Mouse (Mus musculus) mature B cell (primary cell): ENCODE measurements around the gene Agbl4.

Experiments used
- in situ Hi-C: fragments of 300-500 bp; cut with MboI; formaldehyde crosslinking; loops from 2 replicates; pipeline ENCODE4 v1.14.3; 2019

Gene Agbl4

GRCm38 (mm10) chr4:111498751-111499150 is 1101.3 kb downstream of the Agbl4 start:
- in situ Hi-C loops: loop anchor here (10.0 kb wide), 1 partner anchor 184 kb away; no protein-coding TSS in a partner anchor

DNA sequence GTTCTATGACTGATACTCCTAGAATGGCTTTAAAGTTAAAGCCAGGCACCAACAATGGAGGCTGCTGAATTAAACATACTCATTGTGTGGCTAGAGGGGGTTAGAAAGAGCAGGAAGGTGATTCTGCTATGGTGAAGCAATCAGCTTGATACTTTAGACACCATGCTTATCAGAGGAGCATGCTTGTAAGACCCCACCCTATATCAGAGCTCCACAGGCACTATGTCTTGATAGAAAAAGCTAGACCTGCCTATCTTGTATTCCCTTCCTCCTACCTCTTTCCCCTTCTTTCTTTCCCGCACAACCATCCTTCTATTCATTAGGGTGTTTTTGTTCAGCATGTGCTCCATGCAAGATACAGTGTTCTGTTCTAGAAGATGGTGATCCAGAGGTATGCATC is 1104.0 kb downstream of the Agbl4 start:
- in situ Hi-C loops: no loop called here

DNA sequence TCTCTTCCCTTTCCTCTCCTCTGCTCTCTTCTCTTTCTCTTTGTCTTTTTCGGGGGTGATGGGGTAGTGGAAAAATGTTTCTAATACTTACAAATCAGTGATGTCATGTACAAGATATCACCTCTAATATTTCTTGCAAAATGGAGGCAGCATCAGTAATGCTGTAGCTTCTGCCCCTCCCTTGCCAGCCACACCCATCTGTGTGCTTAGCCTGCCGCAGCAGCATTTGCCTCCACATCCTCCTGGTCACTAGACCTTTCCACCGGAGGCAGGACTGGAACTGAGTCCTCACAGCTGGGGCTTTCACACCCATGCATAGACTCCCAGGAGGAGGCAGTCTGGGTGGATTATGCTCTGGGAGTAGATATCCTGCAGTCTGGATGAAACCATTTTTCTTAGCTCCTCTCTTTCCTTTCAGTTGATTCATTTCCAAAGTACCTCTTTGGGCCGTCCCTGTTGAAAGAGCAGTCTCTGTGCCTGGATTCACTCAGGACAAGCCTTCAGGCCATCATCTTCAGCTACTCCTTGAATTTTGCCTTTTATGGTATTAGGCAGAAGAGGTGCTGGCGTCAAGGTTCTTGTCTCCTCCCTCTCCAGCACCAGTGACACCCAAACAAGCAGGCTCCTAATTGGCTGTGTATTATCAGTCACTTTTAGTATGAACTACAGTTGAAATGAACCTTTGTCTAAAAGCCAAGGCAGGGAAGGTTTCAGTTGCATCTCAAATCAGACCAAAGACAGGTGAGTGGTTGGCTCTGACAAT is 1105.7 kb downstream of the Agbl4 start:
- in situ Hi-C loops: no loop called here

DNA sequence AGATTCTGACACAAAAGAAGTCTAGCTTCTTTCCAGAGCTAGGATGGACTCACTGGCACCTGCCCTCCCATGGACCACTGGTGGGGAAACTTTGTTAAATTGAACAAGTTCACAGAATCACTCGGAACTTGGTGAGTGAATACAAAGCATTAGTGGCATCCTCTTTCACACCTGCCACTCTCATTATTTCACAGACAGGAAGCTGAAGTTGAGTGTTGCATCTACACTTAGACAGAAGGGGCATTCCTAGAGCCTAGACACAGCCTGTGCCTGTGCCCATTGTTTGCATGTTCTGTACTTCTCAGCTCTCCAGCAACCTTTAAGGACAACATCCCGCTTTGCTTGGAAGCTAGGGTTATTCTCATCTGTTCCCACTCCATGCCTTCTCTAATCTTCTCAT is 1107.5 kb downstream of the Agbl4 start:
- in situ Hi-C loops: no loop called here

DNA sequence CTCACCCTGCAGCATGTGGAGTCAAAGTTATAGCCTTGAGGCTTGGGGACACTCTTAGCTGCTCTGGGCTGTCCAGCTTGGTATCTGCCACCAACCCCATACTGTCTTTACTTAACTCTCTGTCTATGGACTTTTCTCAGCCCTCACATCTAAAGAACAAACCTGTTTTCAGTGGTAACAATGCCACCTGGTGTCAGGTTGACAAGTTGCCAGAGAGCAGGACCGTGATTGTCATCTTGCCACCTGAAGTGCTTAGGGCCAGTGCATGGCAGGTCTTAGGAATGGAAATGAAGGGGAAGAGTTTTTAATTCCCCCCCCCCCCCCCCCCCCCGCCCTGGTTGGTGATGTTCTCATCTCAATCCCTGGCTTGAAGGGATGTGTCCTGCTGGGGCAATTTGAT is 1112.7 kb downstream of the Agbl4 start:
- in situ Hi-C loops: no loop called here

DNA sequence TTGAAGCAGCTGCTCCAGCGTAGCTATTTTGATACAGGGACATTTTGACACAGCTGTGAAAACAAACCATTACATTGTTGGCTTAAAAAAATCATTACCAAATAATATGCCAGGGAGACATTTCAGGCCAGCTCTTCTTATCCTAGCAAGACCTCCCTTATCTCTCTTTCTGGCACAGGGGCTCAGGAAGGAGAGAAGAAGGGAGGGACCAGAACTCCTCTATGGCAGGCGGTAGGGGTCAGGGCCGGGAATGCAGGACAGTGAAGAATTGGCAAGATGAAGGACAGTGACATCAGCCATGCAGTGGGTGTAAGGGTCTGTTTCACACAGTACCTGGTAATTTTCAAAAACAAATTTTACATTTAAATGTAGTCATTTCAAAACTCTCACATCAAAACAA is 1116.5 kb downstream of the Agbl4 start:
- in situ Hi-C loops: no loop called here

- in situ Hi-C loops: no loop called here
Measured at GRCm38 (mm10) chr4:111516136-111516535, 1118.7 kb downstream of the Agbl4 start.

DNA sequence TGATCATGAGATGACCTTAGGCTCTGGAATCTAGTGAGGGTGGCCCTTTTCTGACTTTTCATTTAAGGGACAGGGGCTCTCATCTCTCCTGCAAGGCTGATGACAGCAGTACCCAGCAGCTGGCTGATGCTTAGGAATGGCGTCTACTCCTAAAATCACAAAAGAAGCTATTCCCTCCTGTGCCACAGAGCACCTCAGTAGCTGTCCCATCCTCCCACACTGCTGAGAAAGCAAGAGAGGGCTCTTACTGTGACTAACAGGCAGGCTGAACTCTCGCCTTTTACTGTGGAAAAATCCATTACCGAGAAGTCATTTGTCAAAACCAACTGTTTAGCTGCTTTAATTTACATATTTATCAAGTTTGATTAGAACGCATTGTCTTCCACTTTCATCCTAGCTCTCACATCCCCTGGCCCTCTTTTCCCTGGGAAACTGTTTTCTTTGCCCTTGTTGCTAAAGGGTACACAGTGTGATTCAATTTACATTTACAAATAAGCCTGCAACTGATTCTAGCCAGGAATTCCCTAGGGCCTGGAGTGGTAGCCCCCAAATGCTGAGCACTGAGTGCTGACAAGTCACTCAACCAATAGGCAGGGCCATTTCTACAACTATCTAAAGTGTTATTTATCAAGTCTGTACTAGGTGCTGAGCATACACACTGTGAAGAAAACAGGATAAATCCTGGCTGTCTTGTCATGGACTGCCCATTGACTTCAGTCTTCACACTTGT is 1119.8 kb downstream of the Agbl4 start:
- in situ Hi-C loops: no loop called here

DNA sequence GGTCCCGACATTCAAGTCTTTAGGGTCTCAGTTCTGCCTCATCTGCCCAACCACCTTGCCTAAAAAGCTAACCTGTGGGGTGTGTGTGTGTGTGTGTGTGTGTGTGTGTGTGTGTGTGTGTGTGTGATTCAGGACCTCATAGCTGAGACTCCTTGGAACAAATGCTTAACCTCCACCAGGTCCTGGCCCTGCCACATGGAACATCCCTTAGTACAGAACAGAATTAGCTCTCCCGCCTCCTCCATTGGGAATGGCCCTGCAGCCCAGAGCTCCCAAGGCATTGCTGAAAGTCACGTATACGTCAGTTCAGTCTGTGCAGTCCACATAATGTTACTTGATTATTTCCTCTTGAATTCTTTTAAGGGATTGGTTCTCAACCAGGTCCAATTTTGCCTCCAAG is 1120.7 kb downstream of the Agbl4 start:
- in situ Hi-C loops: no loop called here

DNA sequence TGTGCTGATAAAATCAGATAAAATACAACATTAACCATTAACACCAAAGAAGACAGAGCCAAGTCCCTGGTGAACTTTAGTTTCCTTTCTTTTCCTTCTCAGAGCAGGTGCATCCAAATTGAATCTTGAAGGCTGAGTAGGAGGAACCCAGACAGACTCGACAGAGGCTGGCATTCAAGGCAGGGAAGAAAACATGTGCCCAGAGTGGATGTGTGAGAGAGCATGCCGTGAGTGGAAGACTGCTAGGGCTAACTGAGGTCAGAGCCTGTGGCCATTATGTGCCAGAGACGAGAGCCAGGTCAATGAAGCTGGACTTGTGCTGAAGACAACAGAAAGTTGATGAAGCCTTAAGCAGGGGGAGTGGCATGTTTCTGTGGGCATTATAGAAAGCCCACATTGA is 1121.8 kb downstream of the Agbl4 start:
- in situ Hi-C loops: no loop called here

- in situ Hi-C loops: no loop called here
Measured at GRCm38 (mm10) chr4:111520006-111520405, 1122.5 kb downstream of the Agbl4 start.

- in situ Hi-C loops: no loop called here
Measured at GRCm38 (mm10) chr4:111522974-111523373, 1125.5 kb downstream of the Agbl4 start.

DNA sequence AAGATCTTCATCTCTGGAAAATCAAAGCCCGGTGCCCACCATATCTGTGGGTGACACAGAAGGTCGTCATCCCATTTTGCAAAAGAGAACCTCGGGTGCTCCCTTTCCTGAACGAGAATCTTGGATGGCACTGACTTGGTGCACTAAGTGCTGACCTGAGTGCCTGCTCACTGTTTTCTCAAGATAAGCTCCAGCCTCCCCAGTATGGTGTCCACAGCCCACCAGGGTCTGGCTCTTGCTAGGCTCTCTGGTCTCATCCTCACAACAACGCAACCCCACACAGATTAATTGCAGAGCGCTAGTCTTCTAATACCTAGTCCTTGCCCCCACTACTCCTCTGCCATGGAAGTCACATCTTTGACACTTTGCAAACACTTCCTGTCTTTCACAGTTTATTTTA is 1131.5 kb downstream of the Agbl4 start:
- in situ Hi-C loops: no loop called here

DNA sequence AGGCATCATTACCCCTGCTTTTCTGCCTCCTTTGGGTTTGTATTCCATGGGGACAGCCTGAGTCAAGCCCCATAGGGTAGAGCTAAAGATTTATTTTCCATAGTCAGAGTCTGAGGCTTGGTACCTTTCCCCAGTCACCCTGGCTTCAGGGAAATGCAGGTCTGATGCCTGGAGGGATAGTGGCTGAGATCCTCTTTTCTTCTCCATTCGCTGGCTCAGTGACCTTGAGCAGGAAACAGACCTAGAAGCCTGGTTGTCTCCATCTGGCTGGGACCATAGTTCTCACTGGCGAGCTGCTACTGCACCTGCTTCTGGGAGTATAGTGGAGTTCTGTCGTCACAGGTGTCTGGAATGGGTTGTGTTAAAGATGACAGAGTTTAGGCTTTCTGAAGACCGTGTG is 1132.5 kb downstream of the Agbl4 start:
- in situ Hi-C loops: no loop called here

GRCm38 (mm10) chr4:111530537-111530936 is 1133.1 kb downstream of the Agbl4 start:
- in situ Hi-C loops: no loop called here

GRCm38 (mm10) chr4:111544684-111545083 is 1147.2 kb downstream of the Agbl4 start:
- in situ Hi-C loops: no loop called here

DNA sequence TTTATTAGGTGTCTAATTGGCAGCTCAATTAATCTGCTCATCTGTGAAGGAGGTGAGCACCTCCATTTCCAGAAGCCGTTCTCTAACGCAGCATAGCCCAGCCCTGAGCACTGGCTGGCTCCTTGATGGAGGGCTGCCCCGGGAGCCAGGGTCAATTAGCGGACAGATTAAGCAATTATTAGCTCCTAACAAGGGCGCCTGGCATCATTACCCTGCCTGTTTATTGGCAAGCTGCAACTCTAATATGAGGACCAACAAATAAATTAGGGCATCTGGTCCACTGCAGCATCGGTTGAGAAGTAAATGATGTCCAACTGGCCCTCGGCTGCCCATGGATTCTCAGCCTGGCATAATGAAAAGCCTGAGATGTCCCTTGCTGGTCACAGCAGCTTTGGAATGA is 1148.5 kb downstream of the Agbl4 start:
- in situ Hi-C loops: no loop called here

- in situ Hi-C loops: no loop called here
Measured at GRCm38 (mm10) chr4:111555426-111555825, 1158.0 kb downstream of the Agbl4 start.

DNA sequence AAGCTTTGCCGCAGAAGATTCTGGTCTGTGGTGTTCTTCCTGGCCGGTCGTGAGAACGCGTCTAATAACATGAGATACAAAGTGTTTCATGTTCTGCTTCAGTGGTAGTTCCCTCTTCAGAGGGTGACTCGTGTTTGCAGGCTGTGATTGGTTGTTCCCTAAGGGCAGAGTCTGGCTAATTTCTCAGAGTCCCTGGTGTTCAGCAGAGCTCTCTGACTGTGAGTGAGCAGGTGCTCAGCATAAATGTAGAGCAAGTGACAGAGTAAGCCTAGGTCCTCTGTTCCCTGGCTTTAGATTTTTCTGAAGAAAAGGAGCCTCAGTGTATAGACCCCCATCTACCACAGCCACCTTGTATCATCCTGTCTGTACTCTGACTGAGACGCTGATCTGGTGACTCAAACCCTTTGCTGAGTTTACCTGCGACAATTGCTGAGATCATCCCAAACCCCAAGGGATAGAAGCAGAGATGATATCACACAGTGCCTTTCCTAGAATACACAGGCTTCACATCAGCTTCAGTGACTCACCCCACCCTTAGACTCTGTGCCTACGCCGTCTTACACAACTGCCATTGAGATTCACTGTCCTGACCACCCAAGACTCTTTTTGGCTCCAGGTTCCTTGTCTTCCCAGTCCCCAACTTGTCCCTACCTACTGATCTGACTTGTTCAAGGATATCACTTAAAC is 1179.8 kb downstream of the Agbl4 start:
- in situ Hi-C loops: no loop called here

GRCm38 (mm10) chr4:111579115-111579862 is 1181.8 kb downstream of the Agbl4 start:
- in situ Hi-C loops: no loop called here

DNA sequence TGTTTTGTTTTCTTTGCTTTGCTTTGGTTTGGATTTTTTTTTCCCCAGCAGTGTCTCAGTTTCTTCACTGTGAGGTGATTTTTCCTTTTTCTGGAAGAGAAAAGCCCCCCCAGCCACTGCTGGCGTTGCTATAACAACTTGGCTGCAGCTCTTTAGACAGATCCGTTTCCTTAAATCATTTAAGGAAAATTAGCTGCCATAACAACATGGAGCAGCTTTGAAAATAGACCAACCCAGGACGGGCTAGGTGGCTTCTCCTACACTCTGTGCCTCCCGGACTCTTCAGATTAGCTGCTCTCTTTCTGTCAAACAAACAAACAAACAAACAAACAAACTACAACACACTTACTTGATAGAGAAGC is 1182.4 kb downstream of the Agbl4 start:
- in situ Hi-C loops: no loop called here

GRCm38 (mm10) chr4:111580239-111580638 is 1182.8 kb downstream of the Agbl4 start:
- in situ Hi-C loops: no loop called here
